16 mouse cellular contexts compared by ENCODE assay signal in genomic region chr17:54678111-54678510, GRCm38 (mm10).
"Had no signal": no experiment of that assay in that cellular context is flagged by ENCODE, and none has a peak within 500 bp of the region (broad histone marks: within the 10 kb centered on the region; RNA-seq: fewer than 3 reads in every experiment).

No protein-coding gene starts in this region.

- H3K9ac ChIP-seq: lung, embryonic 15.5 days; midbrain, embryonic 15.5 days; neural tube, embryonic 12.5 days; stomach, embryonic 15.5 days had no signal

- ATAC-seq: lung, postnatal 0 days; midbrain, embryonic 15.5 days had no signal

- H3K4me1 ChIP-seq: lung, embryonic 15.5 days; megakaryocyte, embryonic 14.5 days; midbrain, embryonic 15.5 days; neural tube, embryonic 12.5 days; stomach, embryonic 15.5 days had no signal

- H3K27ac ChIP-seq: lung, embryonic 15.5 days; macrophage; midbrain, embryonic 15.5 days; neural tube, embryonic 12.5 days; stomach, embryonic 15.5 days; stomach, postnatal 0 days had no signal

- DNase-seq: lung, adult 2 months; lung, postnatal 14 days; lung, postnatal 36 days; right cerebral cortex, postnatal 14 days; thymus, adult 2 months; thymus, postnatal 25 days; thymus, postnatal 4 days had no signal

- H3K9me3 ChIP-seq: lung, embryonic 15.5 days; megakaryocyte, embryonic 14.5 days; midbrain, embryonic 15.5 days; neural tube, embryonic 12.5 days; stomach, embryonic 15.5 days had no signal

- H3K4me3 ChIP-seq: lung, embryonic 15.5 days; megakaryocyte, embryonic 14.5 days; midbrain, embryonic 15.5 days; neural tube, embryonic 12.5 days; stomach, embryonic 15.5 days had no signal

- H3K36me3 ChIP-seq: lung, embryonic 15.5 days; midbrain, embryonic 15.5 days; neural tube, embryonic 12.5 days; stomach, embryonic 15.5 days had no signal

- H3K4me2 ChIP-seq: lung, embryonic 15.5 days; midbrain, embryonic 11.5 days; midbrain, embryonic 15.5 days; neural tube, embryonic 12.5 days; stomach, embryonic 15.5 days had no signal

- H3K27me3 ChIP-seq: lung, embryonic 15.5 days; megakaryocyte, embryonic 14.5 days; midbrain, embryonic 15.5 days; neural tube, embryonic 12.5 days; stomach, embryonic 15.5 days had no signal
